Mouse (Mus musculus) cerebellum, postnatal 4 days (tissue): ENCODE results near the gene Higd1b.
A peak's percentile ranks its signal among the peaks of the same experiment; 100 is the strongest.

Source experiments
- DNase-seq, 2 experiments: peaks; one replicate each; pipeline ENCODE4 v3.0.0; 2022; ENCODE audit warnings: low spot score in 2 of 2, mixed read lengths in 1 of 2

Higd1b gene

DNA sequence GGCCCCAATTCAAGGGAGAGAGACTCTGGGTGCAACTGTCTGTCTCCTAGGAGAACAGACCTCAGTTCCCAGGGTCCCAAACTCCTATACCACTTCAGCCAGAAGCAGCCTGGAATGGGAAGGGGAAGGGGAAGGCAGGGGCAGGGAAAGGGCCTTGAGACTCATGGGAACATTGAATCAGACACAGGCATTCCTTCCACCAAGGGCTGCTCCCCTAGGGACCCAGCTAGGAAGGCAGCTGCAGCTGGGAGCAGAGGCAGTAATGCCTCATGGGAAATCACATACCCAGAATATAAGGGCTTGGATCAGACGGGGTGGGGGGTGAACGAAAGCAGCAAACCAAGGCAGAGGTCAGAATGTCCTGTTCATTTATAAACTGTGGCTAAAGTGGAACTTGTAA is 2.5 kb downstream of the Higd1b start:
- DNase-seq = no peak

DNA sequence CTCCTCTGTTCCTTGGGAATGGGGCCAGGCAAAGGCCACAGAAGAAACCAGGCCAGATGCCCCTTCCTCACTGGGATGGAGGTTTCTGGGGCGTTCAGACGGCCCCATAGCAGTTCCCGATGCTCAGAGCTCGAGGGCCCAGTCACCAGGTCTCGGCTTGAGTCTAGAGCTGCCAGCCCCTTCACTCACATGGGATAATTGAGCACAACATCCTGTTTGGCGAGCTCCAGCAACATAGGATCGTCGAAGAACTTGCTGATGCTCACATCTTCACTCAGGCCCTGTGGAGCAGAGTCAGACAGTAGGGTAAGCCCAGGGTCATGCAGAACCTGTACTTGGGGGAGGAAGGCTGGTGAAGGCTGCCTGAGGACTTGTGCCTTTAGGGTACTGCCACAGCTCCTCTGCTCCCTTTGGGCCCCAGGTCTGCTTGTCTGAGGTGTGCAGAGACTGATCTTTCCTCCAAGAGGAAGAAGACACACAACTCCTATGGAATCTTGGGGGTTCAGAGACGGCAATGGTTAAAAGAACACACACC is 3.0 kb downstream of the Higd1b start:
- no peak for DNase-seq

DNA sequence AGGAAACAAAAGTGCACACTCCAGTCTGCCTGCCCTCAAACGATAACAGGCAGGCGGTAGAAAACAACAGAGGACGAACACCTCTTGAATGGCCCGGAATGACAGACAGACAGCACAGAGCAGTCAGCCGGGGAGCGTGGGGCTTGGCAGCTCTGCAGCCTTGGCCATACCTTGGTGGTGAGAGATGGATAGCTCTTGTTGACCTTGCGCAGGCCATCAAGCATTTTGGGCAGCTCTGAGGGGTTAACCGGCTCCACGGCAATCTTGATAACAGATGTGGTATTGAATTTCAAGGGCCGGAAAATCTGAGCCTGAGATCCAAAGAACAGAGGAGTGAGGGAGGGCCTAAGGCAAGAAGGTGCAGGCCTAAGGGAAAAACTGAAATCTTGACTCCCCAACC is 10.3 kb downstream of the Higd1b start:
- no peak for DNase-seq

DNA sequence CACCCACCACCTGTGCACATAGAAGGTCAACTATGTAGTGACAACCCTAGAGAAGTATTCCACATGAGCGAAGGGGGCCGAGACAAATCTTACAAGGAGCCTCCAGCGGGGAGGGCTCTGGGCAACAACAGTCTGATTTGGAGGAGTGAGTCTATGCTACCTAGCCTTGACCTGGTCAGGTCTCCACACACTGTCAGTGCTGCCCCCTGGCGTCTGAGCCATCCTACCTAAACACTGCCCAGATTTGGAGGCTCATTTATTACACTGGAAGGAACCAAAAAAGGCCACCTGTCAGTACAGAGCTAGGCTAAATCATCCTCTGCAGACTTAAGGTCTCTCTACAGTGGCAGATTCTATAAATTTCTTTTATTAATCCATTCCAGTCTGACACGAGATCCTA is 16.2 kb downstream of the Higd1b start:
- DNase-seq = peak in 1 of 2 experiments; percentile 62

DNA sequence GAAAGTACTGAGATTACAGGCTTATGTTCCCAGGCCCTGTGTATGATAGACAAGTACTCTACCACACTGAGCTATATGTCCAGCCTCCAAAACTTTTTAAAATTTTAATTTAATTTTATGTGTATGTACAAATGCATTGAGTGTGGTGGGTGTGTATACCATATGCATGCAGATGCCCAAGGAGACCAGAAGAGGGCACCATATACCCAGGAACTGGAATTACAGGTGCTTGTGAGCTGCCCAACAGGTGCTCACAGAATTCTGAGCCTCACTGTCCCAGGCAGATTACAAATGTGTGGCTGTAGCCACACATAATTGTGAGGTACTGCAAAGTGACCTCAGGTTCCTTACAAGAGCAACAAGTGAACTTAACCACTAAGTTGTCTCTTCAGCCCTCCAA is 18.1 kb downstream of the Higd1b start:
- no peak for DNase-seq

DNA sequence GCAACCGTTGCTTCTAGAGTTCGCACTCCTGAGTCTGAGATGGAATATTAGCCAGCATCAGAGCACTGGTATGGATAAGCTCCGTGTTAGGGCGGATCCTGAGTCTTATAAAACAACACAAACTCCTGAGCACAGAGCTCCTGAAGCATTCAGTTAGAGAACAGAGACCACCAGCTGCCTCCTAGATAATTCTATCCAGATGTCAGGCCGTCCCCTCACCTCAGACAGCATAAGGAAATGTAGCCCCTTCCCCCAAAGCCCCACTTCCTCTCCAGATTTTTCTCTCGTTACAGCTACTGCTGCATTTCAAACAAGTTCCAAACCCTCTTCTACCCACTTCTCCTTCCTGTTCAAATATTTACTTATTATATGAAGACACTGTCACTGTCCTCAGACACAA is 20.3 kb downstream of the Higd1b start:
- no peak for DNase-seq

DNA sequence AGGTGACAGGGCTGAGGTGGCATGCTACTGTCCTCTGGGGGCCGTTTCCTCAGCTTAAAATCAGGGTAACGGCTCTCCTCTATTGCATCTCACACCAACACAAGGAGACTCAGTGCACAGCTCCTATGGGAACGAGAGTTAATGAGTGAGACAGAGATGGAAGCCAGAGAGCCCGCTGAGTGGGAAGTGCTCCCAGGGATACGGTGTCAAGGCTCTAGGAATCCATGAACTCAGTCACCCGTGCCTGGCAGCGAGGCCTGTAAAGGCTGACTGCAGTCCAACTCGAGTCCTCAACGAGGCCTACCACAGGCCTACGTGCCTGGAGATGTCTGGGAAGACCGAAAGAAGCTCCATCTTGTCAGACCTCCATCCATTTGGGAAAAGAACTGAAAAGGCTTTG is 23.3 kb downstream of the Higd1b start:
- DNase-seq = peak in 1 of 2 experiments; percentile 34

DNA sequence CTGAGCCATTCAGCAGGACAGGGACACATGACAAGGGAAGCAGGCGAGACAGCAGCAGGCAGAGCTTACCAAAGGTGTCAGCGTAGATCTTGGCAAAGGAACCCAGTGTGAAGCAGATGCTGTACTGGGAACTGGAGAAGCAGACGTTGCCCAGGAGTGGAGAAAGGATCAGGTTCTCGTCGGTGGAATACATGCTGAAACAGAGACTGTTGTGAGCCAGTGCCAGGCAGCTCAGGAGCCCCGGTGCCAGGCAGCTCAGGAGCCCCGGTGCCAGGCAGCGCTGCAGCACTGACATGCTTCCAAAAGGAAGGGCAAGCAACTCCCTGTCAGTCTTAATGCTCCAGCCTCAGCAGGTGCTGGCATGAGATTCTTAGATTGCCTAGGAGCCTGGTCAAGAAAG is 24.3 kb downstream of the Higd1b start:
- DNase-seq = peak in 1 of 2 experiments; percentile 26

DNA sequence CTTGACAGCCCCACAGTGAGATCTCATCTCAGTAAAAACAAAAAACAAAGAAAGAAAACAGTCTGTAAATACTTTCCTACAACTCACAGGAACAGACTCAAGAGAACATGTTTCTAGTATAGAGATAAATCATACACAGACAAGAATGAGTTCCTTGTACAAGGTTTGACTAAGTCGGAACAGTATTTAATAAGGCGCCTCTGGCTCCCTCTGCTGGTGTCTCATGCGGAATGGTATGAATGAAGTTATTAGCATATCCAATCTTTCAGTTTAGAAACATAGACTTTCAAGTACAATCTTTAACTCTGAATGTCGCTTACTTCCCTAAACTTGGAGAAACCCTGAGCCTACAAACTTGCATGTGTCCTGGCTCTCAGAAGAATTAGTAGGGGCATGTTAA is 28.6 kb downstream of the Higd1b start:
- peak in 1 of 2 experiments; percentile 66 for DNase-seq

DNA sequence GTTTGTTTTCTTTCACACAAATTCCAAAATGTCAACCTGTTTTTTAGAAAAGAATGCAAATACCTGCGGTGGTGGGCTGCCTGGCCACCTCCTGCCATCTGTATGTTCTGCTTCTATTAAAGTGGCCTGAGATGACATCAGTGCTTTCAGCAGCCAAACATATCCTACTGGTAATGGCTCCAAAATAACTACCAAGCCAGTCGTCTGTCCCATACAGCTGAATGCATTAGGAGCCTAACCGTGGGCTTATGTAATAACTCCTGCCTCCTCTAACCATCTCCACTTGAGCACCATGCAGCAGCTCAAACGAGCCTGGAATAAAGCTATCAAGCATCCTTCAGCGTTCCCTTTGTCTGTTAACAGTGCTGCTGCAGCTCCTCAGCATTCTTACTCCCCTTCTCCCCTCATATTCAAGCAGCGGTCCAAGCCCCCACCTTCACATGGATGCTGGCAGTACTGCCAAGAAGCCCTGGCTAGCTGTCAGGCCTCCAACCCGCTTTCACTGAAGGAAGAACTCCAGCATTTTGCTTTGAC is 39.2 kb downstream of the Higd1b start:
- DNase-seq = no peak

DNA sequence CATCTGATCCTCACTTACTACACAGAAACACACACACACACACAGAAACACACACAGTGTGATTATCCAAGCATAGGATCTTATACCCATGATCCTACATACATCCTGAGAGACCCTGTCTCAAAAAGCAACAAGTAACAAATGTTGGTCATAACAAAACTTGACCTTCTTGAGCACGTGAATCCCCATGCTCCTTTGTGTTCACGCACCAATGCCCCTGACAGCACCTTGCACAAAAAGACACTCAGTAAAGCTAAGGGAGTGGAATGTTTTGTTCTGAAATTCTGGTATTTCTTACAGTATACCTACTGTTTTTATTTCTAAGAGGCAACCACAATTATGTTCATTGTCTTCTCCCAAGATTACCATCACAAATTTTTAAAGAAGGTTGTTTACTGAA is 43.9 kb downstream of the Higd1b start:
- no peak for DNase-seq

DNA sequence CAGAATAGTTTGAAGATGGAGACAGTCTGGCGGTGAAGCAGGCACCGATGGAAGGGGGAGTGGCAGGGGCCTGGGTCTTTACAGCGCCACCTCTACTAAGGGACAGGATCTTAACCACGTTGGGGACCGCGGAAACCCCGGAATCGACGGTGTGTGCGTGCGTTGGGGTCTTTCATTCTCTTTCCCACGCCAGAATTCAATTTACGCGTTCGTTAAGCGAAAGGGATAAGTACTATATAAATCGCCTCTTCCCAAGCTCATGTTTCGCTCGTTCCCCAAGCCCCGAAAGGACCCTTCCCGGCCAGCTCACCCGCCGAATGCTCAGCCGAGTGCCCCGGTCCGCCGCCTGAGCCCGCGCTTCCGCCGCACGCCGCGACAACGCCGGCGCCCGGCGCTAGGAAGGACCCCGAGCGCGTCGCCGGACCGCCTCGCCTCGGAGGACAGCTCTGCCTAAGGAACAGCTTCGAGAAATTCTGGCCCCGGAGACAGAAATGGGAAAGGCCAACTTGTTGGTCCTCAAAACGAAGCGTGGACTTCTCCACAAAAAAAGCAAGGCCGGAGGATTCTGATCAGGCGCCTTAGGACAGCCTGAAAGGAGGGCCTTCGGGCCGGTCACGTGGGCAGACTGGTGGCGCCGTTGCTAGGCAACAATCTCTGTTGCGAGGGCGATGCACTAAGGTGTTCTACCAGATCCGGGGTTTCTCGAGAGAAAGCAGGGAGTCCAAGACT is 45.1 kb downstream of the Higd1b start, which contains the start of the genes Eftud2 and Ccdc103:
Gene Eftud2, minus strand, starts transcription at position 401 of the 729 bp plus-strand sequence.
Gene Ccdc103, plus strand, starts transcription at position 620 of the 729 bp plus-strand sequence.
- peak; percentile 81 to 89 for DNase-seq

DNA sequence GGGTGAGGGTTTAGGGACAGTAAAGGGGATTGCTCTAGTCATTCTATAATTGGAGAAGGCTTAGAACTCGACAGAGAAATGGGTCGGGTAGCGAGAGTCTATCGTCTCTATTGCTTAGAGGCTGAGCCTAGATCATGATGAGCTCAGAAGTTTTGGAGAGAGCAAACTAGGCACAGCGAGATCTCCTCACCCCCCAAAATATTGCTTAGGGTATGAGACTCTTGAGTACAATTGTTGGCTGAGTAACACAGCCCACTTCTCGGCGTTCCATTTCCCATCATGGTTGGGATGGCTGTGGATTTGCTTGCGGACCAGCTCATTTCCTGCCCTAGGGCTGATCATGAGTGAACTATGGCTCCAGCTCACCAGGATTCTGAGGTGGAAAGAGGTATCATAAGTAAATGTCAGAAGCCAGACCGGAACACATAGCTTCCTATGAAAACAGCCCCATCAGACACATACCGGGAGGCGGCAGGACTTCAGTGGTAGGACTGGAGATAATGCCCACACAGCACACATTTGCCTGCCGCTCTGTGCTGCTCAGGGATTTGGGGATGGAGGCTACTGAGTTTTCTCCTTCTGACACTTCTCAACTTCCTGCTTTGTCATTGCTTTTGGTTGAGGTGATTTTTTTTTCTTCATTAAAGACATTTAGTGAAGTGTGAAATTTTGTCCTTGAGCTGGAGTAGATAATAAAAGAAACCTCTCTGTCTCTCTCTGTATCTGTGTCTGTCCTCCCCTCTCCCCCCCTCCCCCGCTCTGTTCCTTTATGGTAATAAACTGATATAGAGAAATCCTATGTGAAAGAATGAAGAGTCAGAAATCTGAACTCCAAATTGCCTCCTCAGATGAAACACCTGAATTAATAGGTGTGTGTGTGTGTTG is 45.9 kb downstream of the Higd1b start:
- DNase-seq = no peak

DNA sequence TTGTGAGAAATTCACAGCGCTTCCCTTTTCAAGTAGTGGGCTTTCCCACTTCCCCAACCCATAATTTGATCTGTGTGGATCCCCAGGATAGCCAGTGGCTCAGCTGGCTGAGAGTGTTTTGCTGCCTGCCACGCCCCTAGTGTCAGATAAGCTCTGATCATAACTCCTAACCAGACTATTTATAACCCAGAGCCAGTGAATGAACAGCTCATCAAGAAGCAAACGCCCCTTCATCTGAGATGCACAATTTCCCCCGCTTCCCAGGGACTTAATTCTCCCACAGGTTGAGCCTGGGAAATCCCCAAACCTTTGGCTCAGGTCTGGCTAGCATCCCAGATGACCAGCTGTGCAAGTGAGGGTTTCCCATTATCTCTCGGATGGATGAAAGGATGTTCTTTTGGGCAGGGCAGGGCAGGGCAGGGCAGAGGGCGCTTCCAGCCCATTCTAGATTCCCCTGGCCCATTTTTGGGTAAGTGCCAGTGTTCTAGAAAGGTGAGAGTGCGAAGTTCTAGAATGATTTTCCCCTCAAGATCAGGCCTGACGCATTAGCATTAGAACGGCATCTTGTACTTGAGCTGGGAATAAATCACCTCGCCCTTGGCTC is 49.1 kb downstream of the Higd1b start, which contains the start of gene Fam187a:
Gene Fam187a, plus strand, starts transcription at position 554 of the 604 bp plus-strand sequence.
- no peak for DNase-seq

DNA sequence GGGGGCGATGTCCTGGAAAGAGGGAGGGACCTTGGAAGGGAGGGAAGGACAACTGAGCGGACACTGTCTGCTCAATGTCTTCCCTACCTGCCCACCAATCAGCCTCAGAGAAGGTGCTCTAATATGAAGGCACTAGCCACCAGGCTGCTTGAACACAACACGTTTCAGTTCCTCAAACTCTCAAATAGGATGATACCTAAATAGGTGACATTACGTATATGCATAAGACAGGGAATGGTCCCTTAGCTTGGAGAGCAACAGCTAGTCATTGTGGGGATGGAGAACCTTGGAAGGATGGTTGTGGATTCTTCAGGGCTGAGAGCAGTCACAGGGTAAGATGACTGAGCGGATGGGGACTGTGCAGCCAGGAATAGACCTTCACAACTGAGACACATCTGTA is 51.8 kb downstream of the Higd1b start:
- no peak for DNase-seq
